8 mouse cellular contexts compared by ENCODE assay signal in the genomic region with DNA sequence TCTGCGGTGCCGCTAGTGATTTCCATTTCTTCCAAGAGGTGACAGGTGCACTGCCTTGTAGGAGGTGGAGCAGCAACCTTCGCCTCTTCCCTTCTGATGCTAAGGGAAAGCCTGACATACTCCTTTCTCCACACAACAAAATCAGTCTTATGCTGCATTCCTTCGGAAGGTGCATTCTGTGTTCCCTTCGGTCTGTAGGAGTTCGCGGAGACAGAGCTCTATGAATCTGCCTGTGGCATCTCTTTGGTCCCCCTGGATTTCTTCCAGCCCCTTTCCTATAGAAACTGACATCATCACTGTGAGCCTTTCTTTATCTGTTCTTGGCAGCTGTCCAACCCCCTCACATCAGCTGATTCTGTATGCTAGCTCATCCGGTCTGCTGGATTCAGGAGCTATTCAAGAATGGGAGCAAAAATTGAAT.
DNase-seq lines count a peak whose midpoint lies in the region; ATAC-seq and TF ChIP-seq lines count a peak whose summit lies in the region.

No protein-coding gene starts in this region.

- no peaks in the 10 kb centered on the region for H3K9me3 ChIP-seq in kidney, embryonic 16.5 days (ENCODE audit: low read length)

- H3K36me3 ChIP-seq in kidney, embryonic 16.5 days (ENCODE audit: insufficient read depth, low read length), result no peaks in the 10 kb centered on the region

- TF ChIP-seq CTCF in cerebellum, adult 2 months (IDR thresholded peaks at IDR 0.05; ENCODE audit: borderline replicate concordance, insufficient read depth, low read depth, low read length), result no peak

- WGBS in kidney, embryonic 16.5 days, result 49% methylated on average over 8 of the region's 8 CpGs
- WGBS in cerebellum, adult 2 months, result 4% methylated on average over 8 of the region's 8 CpGs

- ATAC-seq in kidney, embryonic 16.5 days (ENCODE audit: low FRiP score, low TSS enrichment), result peak; percentile 46; the same call in 1 of the 2 replicates

- H3K4me2 ChIP-seq in kidney, embryonic 16.5 days (replicated peaks; ENCODE audit: low read depth, low read length), result no peak overlapping the region

- intact Hi-C loops in left cerebral cortex, postnatal 36 days (cut with DNase I), result no loop called here

- H3K27me3 ChIP-seq in kidney, embryonic 16.5 days (ENCODE audit: insufficient read depth, low read length), result no peaks in the 10 kb centered on the region
- no peaks in the 10 kb centered on the region for H3K27me3 ChIP-seq in cerebellum, adult 2 months (ENCODE audit: control insufficient read depth, insufficient read depth, low read length)

- TF ChIP-seq POLR2A in cerebellum, adult 2 months (IDR thresholded peaks at IDR 0.05; ENCODE audit: borderline replicate concordance, insufficient read depth, low read length), result peak; percentile 29; the same call in 1 of the 2 replicates

- H3K9ac ChIP-seq in kidney, embryonic 16.5 days (replicated peaks; ENCODE audit: low read length), result no peak overlapping the region

- no peak overlapping the region for H3K4me3 ChIP-seq in kidney, embryonic 16.5 days (ENCODE audit: low read length)
- H3K4me3 ChIP-seq in cerebellum, adult 2 months (replicated peaks; ENCODE audit: insufficient read depth, low read depth, low read length), result peak overlapping the region; percentile 38

- no peak overlapping the region for H3K27ac ChIP-seq in kidney, embryonic 16.5 days (ENCODE audit: low read length)
- no peak overlapping the region for H3K27ac ChIP-seq in cerebellum, adult 2 months (ENCODE audit: insufficient read depth, low read length)

- peaks cover 11% of the 10 kb centered on the region for H3K4me1 ChIP-seq in kidney, embryonic 16.5 days (ENCODE audit: insufficient read depth, low read length)
- no peaks in the 10 kb centered on the region for H3K4me1 ChIP-seq in cerebellum, adult 2 months (ENCODE audit: control insufficient read depth, insufficient read depth, low read length)

- no peak for DNase-seq in kidney, adult 18-20 months
- DNase-seq in cerebellum, adult 2 months, result peak; percentile 68 to 73
- peak; percentile 44 to 76 for DNase-seq in frontal cortex, adult 2 months (ENCODE audit: extremely low spot score in 1 of 2, low spot score in 1 of 2)
- peak; percentile 23 to 33 for DNase-seq in left cerebral cortex, postnatal 36 days (ENCODE audit: low spot score in 2 of 2)
- peak; percentile 29 for DNase-seq in right cerebral cortex, postnatal 25 days
- no peak for DNase-seq in thymus, postnatal 4 days
- DNase-seq in kidney, adult 9 months, result no peak

Comparison
In these comparisons a context has a peak if more than half of its experiments do, and no peak if none do; other contexts are left out.
1. DNase-seq: peak in cerebellum, adult 2 months (2 of 2), frontal cortex, adult 2 months (2 of 2), left cerebral cortex, postnatal 36 days (2 of 2) and right cerebral cortex, postnatal 25 days (single experiment); none in kidney, adult 18-20 months (single experiment), thymus, postnatal 4 days (single experiment) and kidney, adult 9 months (single experiment).